Mouse (Mus musculus) embryo, embryonic 10.5 days (tissue): ENCODE data around the gene Dmrt2.

Experiments used
- DNase-seq: peaks from one replicate; pipeline ENCODE4 v3.0.0-alpha.2; 2015; ENCODE audit warnings: low spot score

The Dmrt2 gene

DNA sequence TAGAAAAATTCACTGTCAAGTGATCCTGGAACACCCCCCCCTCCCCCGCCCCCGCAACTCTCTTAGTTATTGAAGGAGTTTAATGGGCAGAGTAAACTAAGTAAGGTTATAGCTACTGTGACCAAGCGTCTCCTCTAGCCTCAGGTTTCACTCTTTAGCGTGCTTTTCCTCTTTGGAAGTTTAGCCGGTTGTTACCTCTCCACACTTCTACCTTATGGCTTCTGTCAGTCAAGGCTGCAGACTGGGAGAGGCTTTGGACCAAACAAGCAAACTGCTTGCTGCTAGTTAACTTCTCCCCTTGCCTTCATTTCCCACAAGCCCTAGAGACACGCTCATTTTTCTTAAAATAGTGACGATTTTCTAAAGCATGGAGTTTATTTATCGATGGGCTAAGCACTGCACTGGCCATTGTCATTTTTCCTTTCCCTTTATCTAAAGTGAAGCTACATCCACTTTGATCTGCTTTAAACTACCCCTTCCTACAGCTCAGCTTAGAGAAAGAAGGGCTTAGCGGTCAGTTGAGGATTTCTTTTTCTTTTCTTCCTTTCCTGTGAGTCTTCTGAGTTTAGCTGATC is 3.7 kb downstream of the Dmrt2 start:
- DNase-seq: peak; percentile 45

DNA sequence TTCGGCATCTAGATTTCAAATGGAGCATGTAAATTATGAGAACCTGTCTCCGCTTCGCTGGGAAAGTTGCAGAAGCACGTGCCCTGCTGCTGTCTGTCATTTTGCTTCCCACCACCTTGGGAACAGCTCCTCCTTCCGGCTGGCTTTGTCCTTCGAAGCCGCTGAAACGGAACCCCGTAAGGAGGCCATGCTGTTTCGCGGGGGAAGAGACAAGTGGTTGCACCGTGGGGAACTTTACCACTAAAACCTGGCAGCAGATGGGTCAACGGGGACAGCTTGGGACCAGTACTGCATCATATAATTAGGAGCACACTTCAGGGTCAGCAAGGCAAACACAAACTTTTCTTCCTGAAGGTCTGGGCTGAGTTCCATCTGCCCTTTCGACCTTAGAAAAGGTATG is 26.6 kb downstream of the Dmrt2 start:
- peak; percentile 15 for DNase-seq

DNA sequence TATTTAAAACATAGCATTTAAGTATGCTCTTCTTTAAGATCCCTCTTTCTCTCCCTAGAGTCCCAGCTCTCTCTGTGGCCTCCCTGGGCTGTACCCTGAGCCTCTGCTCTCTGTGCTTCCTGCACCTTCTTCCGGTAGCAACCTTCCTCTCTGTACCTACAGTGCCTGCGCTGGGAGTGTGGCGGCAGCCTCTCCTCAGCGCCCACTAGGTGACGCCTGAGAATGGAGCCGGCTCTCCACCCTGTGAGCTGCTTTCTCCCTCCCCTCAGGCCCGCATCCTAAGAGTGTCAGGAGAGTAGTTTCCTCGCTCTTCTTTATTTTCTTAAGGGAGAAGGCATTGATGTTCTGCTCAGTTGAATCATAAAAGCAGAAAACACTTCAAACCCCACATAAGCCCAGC is 41.2 kb downstream of the Dmrt2 start:
- DNase-seq: peak; percentile 59

DNA sequence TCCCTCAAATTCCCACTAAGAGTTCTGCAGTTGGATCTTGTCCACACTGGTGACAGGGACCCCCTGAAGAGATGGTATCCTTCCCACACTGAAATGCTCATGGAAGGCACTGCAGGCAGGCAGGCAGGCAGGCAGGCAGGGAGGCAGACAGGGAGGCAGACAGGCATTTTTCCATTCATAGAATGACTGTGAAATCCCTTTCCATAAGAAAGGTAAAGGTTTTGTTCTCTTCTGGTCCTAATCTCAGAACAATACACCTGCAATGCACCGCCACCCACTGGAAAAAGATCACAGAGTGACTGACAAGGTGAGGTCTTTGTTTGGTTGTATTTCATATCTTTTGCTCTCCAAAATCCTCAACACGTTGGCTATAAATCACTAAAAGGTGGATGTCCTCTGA is 42.7 kb downstream of the Dmrt2 start:
- DNase-seq: no peak

DNA sequence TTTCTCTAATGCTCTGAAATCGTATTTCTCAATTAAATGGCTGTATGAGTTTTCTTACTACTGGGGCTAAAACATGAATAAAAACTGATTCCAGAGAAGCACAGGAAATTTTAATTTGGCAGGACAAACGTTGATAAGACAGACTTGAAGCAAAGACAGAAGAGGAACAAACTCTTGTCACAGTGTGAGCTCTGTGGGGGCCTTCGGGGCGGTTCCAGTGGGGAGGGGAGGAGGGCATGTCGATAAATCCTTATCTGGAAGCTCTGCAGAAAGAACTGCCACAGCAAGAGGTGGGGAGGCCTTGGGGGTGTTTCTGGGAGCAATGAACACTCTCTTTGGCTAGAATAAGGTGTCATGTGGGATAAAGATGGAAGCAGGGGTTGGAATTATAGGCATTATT is 50.4 kb downstream of the Dmrt2 start:
- DNase-seq: no peak
